Mouse (Mus musculus): ENCODE results near the gene Ubac2.

Gene Ubac2

GRCm38 (mm10) chr14:121970402-121970801 lies 92.0 kb downstream of the Ubac2 start:
- DNase-seq (ENCODE audit: low read depth): no peak

- DNase-seq (ENCODE audit: low read depth): no peak
These were observed 94.7 kb downstream of the Ubac2 start for GRCm38 (mm10) chr14:121973114-121973513.

GRCm38 (mm10) chr14:121981531-121981930 lies 103.1 kb downstream of the Ubac2 start:
- DNase-seq (ENCODE audit: low read depth): no peak

GRCm38 (mm10) chr14:121983009-121983933 lies 104.9 kb downstream of the Ubac2 start:
- no peak for DNase-seq (ENCODE audit: low read depth)

- no peak for DNase-seq (ENCODE audit: low read depth)
These were observed 107.1 kb downstream of the Ubac2 start for GRCm38 (mm10) chr14:121985477-121985876.

- DNase-seq (ENCODE audit: low read depth): no peak
These were observed 107.6 kb downstream of the Ubac2 start for GRCm38 (mm10) chr14:121986028-121986427.

- DNase-seq (ENCODE audit: low read depth): no peak
These were observed 108.9 kb downstream of the Ubac2 start for GRCm38 (mm10) chr14:121987287-121987686.

GRCm38 (mm10) chr14:121987691-121988090 lies 109.3 kb downstream of the Ubac2 start:
- no peak for DNase-seq (ENCODE audit: low read depth)

- DNase-seq (ENCODE audit: low read depth): no peak
These were observed 110.9 kb downstream of the Ubac2 start for GRCm38 (mm10) chr14:121989331-121989730.

- DNase-seq (ENCODE audit: low read depth): no peak
These were observed 111.4 kb downstream of the Ubac2 start for GRCm38 (mm10) chr14:121989869-121990268.

GRCm38 (mm10) chr14:121990897-121991296 lies 112.5 kb downstream of the Ubac2 start:
- no peak for DNase-seq (ENCODE audit: low read depth)

- peak; percentile 14 for DNase-seq (ENCODE audit: low read depth)
These were observed 113.5 kb downstream of the Ubac2 start for GRCm38 (mm10) chr14:121991921-121992320.

- DNase-seq (ENCODE audit: low read depth): no peak
These were observed 114.2 kb downstream of the Ubac2 start for GRCm38 (mm10) chr14:121992395-121993280.

GRCm38 (mm10) chr14:121993616-121994015 lies 115.2 kb downstream of the Ubac2 start:
- DNase-seq (ENCODE audit: low read depth): no peak

- DNase-seq (ENCODE audit: low read depth): no peak
These were observed 115.8 kb downstream of the Ubac2 start for GRCm38 (mm10) chr14:121994171-121994700.

GRCm38 (mm10) chr14:121994846-121995556 lies 116.6 kb downstream of the Ubac2 start:
- DNase-seq (ENCODE audit: low read depth): no peak

GRCm38 (mm10) chr14:121995557-121995870 lies 117.1 kb downstream of the Ubac2 start:
- no peak for DNase-seq (ENCODE audit: low read depth)

GRCm38 (mm10) chr14:121996786-121997185 lies 118.4 kb downstream of the Ubac2 start:
- DNase-seq (ENCODE audit: low read depth): no peak

- no peak for DNase-seq (ENCODE audit: low read depth)
These were observed 121.0 kb downstream of the Ubac2 start for GRCm38 (mm10) chr14:121999455-121999854.

GRCm38 (mm10) chr14:122000346-122001105 lies 122.1 kb downstream of the Ubac2 start:
- no peak for DNase-seq (ENCODE audit: low read depth)

GRCm38 (mm10) chr14:122002224-122002623 lies 123.8 kb downstream of the Ubac2 start:
- no peak for DNase-seq (ENCODE audit: low read depth)
